ENCODE assay signal across 28 mouse cellular contexts in genomic region chr19:7491960-7492359, GRCm38 (mm10). TPM values are rescaled to one million over a fixed set of nuclear protein-coding genes. Genes with fewer than 3 reads are reported as not detected.
DNase-seq lines count a peak whose midpoint lies in the region; ATAC-seq and TF ChIP-seq lines count a peak whose summit lies in the region.
"Had no signal": no experiment of that assay in that cellular context is flagged by ENCODE, and none has a peak within 500 bp of the region (broad histone marks: within the 10 kb centered on the region; RNA-seq: fewer than 3 reads in every experiment).

No protein-coding gene starts in this region.

- 85% methylated on average over 6 of the region's 6 CpGs for WGBS in intestine, postnatal 0 days
- 86% methylated on average over 6 of the region's 6 CpGs for WGBS in intestine, embryonic 16.5 days
- 76% methylated on average over 6 of the region's 6 CpGs for WGBS in stomach, embryonic 16.5 days

- 0 out of 2 replicates have a peak overlapping the region, but pooled peaks have one; percentile 80 for H3K27ac ChIP-seq in intestine, postnatal 0 days (ENCODE audit: low read depth, low read length)
- no peak overlapping the region for H3K27ac ChIP-seq in intestine, embryonic 16.5 days (ENCODE audit: low read length)
- peak overlapping the region; percentile 77; the same call in 1 of the 2 replicates for H3K27ac ChIP-seq in stomach, embryonic 16.5 days (ENCODE audit: low read length)
- H3K27ac ChIP-seq: embryonic facial prominence, embryonic 13.5 days; embryonic facial prominence, embryonic 15.5 days; forebrain, embryonic 10.5 days; forebrain, embryonic 12.5 days had no signal

- no peak overlapping the region for H3K9ac ChIP-seq in intestine, postnatal 0 days (ENCODE audit: low read depth, low read length)
- H3K9ac ChIP-seq in intestine, embryonic 16.5 days (ENCODE audit: low read depth, low read length), result no peak overlapping the region
- H3K9ac ChIP-seq in stomach, embryonic 16.5 days (ENCODE audit: low read length), result no peak overlapping the region
- H3K9ac ChIP-seq: embryonic facial prominence, embryonic 13.5 days; embryonic facial prominence, embryonic 15.5 days; forebrain, embryonic 12.5 days had no signal

- TF ChIP-seq CTCF in intestine, postnatal 0 days (IDR thresholded peaks at IDR 0.05; ENCODE audit: low read depth), result no peak

- no peaks in the 10 kb centered on the region for H3K36me3 ChIP-seq in intestine, postnatal 0 days (ENCODE audit: control insufficient read depth, insufficient read depth)
- no peaks in the 10 kb centered on the region for H3K36me3 ChIP-seq in intestine, embryonic 16.5 days (ENCODE audit: control insufficient read depth, insufficient read depth, low read length)
- H3K36me3 ChIP-seq in stomach, embryonic 16.5 days (ENCODE audit: control insufficient read depth, insufficient read depth, low read length), result no peaks in the 10 kb centered on the region
- H3K36me3 ChIP-seq: embryonic facial prominence, embryonic 13.5 days; embryonic facial prominence, embryonic 15.5 days; forebrain, embryonic 10.5 days; forebrain, embryonic 12.5 days had no signal

- ATAC-seq in intestine, postnatal 0 days, result no peak
- no peak for ATAC-seq in intestine, embryonic 16.5 days
- no peak for ATAC-seq in stomach, embryonic 16.5 days (ENCODE audit: insufficient read depth, low FRiP score)
- ATAC-seq: CD4-positive, CD25-positive, alpha-beta regulatory T cell, adult 4 months; forebrain, embryonic 14.5 days; forebrain, embryonic 16.5 days had no signal

- peak; percentile 19 for DNase-seq in urinary bladder, postnatal 14 days (ENCODE audit: low spot score)
- no peak for DNase-seq in urinary bladder, adult 2 months (ENCODE audit: low spot score)
- no peak for DNase-seq in right cerebral cortex, postnatal 10 days (ENCODE audit: low spot score in 2 of 2)
- DNase-seq in thymus, adult 18-20 months, result no peak
- DNase-seq: adrenal gland, adult 2 months; adrenal gland, postnatal 10 days; adrenal gland, postnatal 25 days; B cell, adult 2 months; cerebellum, adult 11 months; cerebellum, adult 18-20 months; cerebellum, adult 8-10 months; cerebellum, adult 9-11 months; cerebellum, postnatal 14 days; cerebellum, postnatal 36 days; embryo, embryonic 11 days had no signal

- no peaks in the 10 kb centered on the region; the same call in 1 of the 2 replicates for H3K4me1 ChIP-seq in intestine, postnatal 0 days (replicated peaks; ENCODE audit: control insufficient read depth, insufficient read depth, low read length)
- no peaks in the 10 kb centered on the region; the same call in 1 of the 2 replicates for H3K4me1 ChIP-seq in intestine, embryonic 16.5 days (ENCODE audit: control insufficient read depth, insufficient read depth, low read length)
- no peaks in the 10 kb centered on the region for H3K4me1 ChIP-seq in stomach, embryonic 16.5 days (ENCODE audit: control insufficient read depth, insufficient read depth, low read length)

- H3K27me3 ChIP-seq in intestine, postnatal 0 days (replicated peaks; ENCODE audit: control insufficient read depth, insufficient read depth, low read length), result no peaks in the 10 kb centered on the region
- no peaks in the 10 kb centered on the region for H3K27me3 ChIP-seq in intestine, embryonic 16.5 days (replicated peaks; ENCODE audit: control insufficient read depth, insufficient read depth, low read length)
- no peaks in the 10 kb centered on the region for H3K27me3 ChIP-seq in stomach, embryonic 16.5 days (ENCODE audit: control insufficient read depth, insufficient read depth, low read length)
- H3K27me3 ChIP-seq: CH12.LX; embryonic facial prominence, embryonic 13.5 days; embryonic facial prominence, embryonic 15.5 days; forebrain, embryonic 12.5 days had no signal

- no peak overlapping the region for H3K4me2 ChIP-seq in intestine, postnatal 0 days (replicated peaks; ENCODE audit: low read depth)
- no peak overlapping the region for H3K4me2 ChIP-seq in intestine, embryonic 16.5 days (ENCODE audit: low read depth, low read length)
- no peak overlapping the region for H3K4me2 ChIP-seq in stomach, embryonic 16.5 days (ENCODE audit: low read depth, low read length)
- H3K4me2 ChIP-seq: embryonic facial prominence, embryonic 13.5 days; embryonic facial prominence, embryonic 15.5 days; forebrain, embryonic 12.5 days had no signal

- no peaks in the 10 kb centered on the region for H3K9me3 ChIP-seq in intestine, postnatal 0 days (ENCODE audit: control insufficient read depth)
- no peaks in the 10 kb centered on the region for H3K9me3 ChIP-seq in intestine, embryonic 16.5 days (ENCODE audit: control insufficient read depth, low read length)
- no peaks in the 10 kb centered on the region for H3K9me3 ChIP-seq in stomach, embryonic 16.5 days (replicated peaks; ENCODE audit: control insufficient read depth, low read length)
- H3K9me3 ChIP-seq: embryonic facial prominence, embryonic 13.5 days; embryonic facial prominence, embryonic 15.5 days; forebrain, embryonic 10.5 days; forebrain, embryonic 12.5 days; G1E had no signal

- no peak overlapping the region for H3K4me3 ChIP-seq in intestine, postnatal 0 days (ENCODE audit: low read depth, low read length)
- no peak overlapping the region for H3K4me3 ChIP-seq in intestine, embryonic 16.5 days (ENCODE audit: low read length)
- H3K4me3 ChIP-seq in stomach, embryonic 16.5 days (replicated peaks; ENCODE audit: low read length), result no peak overlapping the region
- H3K4me3 ChIP-seq: embryonic facial prominence, embryonic 13.5 days; embryonic facial prominence, embryonic 15.5 days; erythroblast, embryonic 14.5 days; forebrain, embryonic 10.5 days; forebrain, embryonic 12.5 days had no signal

RNA-seq across cellular contexts. Expression of gene Atl3, which starts 1.9 kb away (rescaled TPM):
- 7.3 and 8.9 TPM in 2 replicates for polyA plus RNA-seq in intestine, postnatal 0 days (2015; fragmentation: Nextera tagmentation; extraction: Ambion mirVana)
- 6.1 and 7.7 TPM in 2 replicates for polyA plus RNA-seq in intestine, embryonic 16.5 days (2015; fragmentation: Nextera tagmentation; extraction: Ambion mirVana)
- 53.8 and 65.3 TPM in 2 replicates for polyA plus RNA-seq in urinary bladder, adult 2 months (2012; rRNA removed)
- polyA plus RNA-seq in stomach, embryonic 16.5 days (2015; fragmentation: Nextera tagmentation; extraction: Ambion mirVana), result 14.0 and 16.2 TPM in 2 replicates

RNA-seq across cellular contexts. Expression of gene Rtn3, which starts 8.9 kb away (rescaled TPM):
- 133 and 134 TPM in 2 replicates for polyA plus RNA-seq in intestine, postnatal 0 days (2015; fragmentation: Nextera tagmentation; extraction: Ambion mirVana)
- 127 TPM in 2 replicates for polyA plus RNA-seq in intestine, embryonic 16.5 days (2015; fragmentation: Nextera tagmentation; extraction: Ambion mirVana)
- polyA plus RNA-seq in urinary bladder, adult 2 months (2012; rRNA removed), result 120 and 126 TPM in 2 replicates
- polyA plus RNA-seq in stomach, embryonic 16.5 days (2015; fragmentation: Nextera tagmentation; extraction: Ambion mirVana), result 132 and 139 TPM in 2 replicates
